Mouse (Mus musculus) midbrain, embryonic 14.5 days (tissue): ENCODE results near the gene AI467606. TPM values are rescaled to one million over a fixed set of nuclear protein-coding genes. Genes with fewer than 3 reads are reported as not detected.

Source experiments
- ATAC-seq: fragments of 200-750 bp; cut with Nextera tagmentation; 2 replicates; pipeline ENCODE4 v1.8.0; 2017; ENCODE audit warnings: moderate number of reproducible peaks, moderate library complexity; ENCODE audit not compliant: low FRiP score, low TSS enrichment
- DNase-seq: peaks from one replicate; pipeline ENCODE4 v3.0.0-alpha.2; 2015
- H3K27ac ChIP-seq: fragments of 300-500 bp; sonication (generic); replicated peaks from 2 replicates; pipeline ENCODE4 v1.5.1; 2014; ENCODE audit warnings: mild to moderate bottlenecking, low read depth, low read length, moderate library complexity
- H3K27me3 ChIP-seq: fragments of 300-500 bp; sonication (generic); 2 replicates; pipeline ENCODE4 v1.6.1; 2014; ENCODE audit warnings: low read length, control low read depth, mixed read lengths; ENCODE audit not compliant: control insufficient read depth, insufficient read depth
- H3K36me3 ChIP-seq: fragments of 300-500 bp; sonication (generic); 2 replicates; pipeline ENCODE4 v1.6.1; 2014; ENCODE audit warnings: low read length, control low read depth; ENCODE audit not compliant: control insufficient read depth, insufficient read depth
- H3K4me1 ChIP-seq: fragments of 300-500 bp; sonication (generic); 2 replicates; pipeline ENCODE4 v1.6.1; 2014; ENCODE audit warnings: mild to moderate bottlenecking, antibody characterized with exemption, low read length, control low read depth; ENCODE audit not compliant: control insufficient read depth, insufficient read depth
- H3K4me2 ChIP-seq: fragments of 300-500 bp; sonication (generic); 2 replicates; pipeline ENCODE4 v1.6.1; 2014; ENCODE audit warnings: mild to moderate bottlenecking, low read length, moderate library complexity
- H3K4me3 ChIP-seq: fragments of 300-500 bp; sonication (generic); replicated peaks from 2 replicates; pipeline ENCODE4 v1.5.1; 2014; ENCODE audit warnings: low read depth, low read length
- H3K9ac ChIP-seq: fragments of 300-500 bp; sonication (generic); replicated peaks from 2 replicates; pipeline ENCODE4 v1.6.1; 2014; ENCODE audit warnings: mild to moderate bottlenecking, low read length, moderate library complexity
- H3K9me3 ChIP-seq: fragments of 300-500 bp; sonication (generic); 2 replicates; pipeline ENCODE4 v1.6.1; 2016; ENCODE audit warnings: low read length, control low read depth, mixed read lengths; ENCODE audit not compliant: control insufficient read depth
- WGBS: fragments of 180-500 bp; shearing (Covaris S2); extraction: QIAGEN DNeasy Blood & Tissue Kit; methylation state at CpG from one replicate; pipeline ENCODE4 v1.1.7; 2014; 5-methylcytosine and 5-hydroxymethylcytosine counted together
- polyA plus RNA-seq: library from polyadenylated mRNA; unstranded; fragments of >200 nt; fragmentation: Nextera tagmentation; extraction: Ambion mirVana; gene quantifications from 2 replicates; pipeline ENCODE4 v1.2.1, GENCODE M21; 2014

Gene AI467606
- polyA plus RNA-seq, 1 experiment from 2014 or later: 2.2 TPM

DNA sequence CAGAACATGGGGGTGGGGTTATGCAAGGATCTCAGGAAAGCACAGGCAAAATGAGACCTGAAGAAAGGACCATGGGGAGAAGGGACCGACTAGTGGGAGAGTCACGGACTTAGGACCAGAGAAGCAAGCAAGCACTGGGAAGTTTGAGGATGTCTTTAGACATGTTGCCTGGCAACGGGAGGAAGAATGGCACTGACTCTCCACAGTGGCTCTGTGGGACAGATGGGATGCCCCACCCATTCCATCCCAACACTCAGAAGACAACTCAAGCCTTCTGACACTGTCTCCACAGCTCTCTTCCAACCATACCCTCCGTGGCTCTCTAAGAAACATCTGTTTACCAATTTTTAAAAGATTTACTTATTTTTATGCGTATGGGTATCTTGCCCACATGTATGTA lies 42.0 kb downstream of the AI467606 start:
- no peaks in the 10 kb centered on the region for H3K36me3 ChIP-seq
- no peaks in the 10 kb centered on the region for H3K4me1 ChIP-seq
- DNase-seq (no peak), ATAC-seq (no peak)
- H3K27me3 ChIP-seq: no peaks in the 10 kb centered on the region
- H3K9ac ChIP-seq: no peak overlapping the region
- 41% methylated on average over 5 of the region's 5 CpGs for WGBS
- H3K9me3 ChIP-seq: no peaks in the 10 kb centered on the region
- no peak overlapping the region for H3K4me3 ChIP-seq
- H3K27ac ChIP-seq: no peak overlapping the region
- H3K4me2 ChIP-seq: no peak overlapping the region

DNA sequence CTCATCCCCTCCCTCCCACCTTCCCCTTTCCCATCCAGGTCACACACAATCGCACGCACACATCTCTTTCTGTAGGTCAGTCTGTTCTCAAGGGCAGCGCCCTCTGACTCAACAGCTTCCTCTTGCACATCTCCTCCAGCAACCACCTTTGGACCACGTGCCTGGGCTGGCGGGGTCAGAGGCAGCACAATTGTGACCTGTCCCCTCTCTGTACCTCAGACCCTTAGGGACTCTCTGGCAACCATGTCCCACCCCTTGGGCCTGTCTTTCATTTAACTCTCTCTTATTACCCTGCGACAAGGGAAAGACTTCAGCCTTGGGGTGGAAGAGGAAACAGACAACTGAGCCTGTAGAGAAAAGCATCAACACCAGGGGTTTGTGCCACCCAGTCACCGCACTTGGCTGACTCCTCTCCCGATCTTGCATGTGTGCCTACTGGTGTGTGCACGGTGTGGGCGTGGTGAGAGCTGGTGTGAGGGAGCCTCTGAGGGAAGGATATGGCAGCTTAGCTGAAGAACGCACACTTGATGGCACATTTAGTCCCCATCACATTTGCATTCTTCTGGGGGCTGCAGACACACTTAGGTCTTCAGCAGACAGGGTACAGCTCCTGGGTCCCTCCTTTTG lies 43.8 kb downstream of the AI467606 start:
- Histone ChIP-seq H3K4me1 (no peaks in the 10 kb centered on the region), H3K9me3 (no peaks in the 10 kb centered on the region), H3K4me2 (no peak overlapping the region), H3K27ac (no peak overlapping the region), H3K4me3 (no peak overlapping the region), H3K27me3 (no peaks in the 10 kb centered on the region), H3K9ac (no peak overlapping the region), H3K36me3 (no peaks in the 10 kb centered on the region)
- WGBS: 78% methylated on average over 11 of the region's 11 CpGs
- DNase-seq (no peak), ATAC-seq (no peak)

DNA sequence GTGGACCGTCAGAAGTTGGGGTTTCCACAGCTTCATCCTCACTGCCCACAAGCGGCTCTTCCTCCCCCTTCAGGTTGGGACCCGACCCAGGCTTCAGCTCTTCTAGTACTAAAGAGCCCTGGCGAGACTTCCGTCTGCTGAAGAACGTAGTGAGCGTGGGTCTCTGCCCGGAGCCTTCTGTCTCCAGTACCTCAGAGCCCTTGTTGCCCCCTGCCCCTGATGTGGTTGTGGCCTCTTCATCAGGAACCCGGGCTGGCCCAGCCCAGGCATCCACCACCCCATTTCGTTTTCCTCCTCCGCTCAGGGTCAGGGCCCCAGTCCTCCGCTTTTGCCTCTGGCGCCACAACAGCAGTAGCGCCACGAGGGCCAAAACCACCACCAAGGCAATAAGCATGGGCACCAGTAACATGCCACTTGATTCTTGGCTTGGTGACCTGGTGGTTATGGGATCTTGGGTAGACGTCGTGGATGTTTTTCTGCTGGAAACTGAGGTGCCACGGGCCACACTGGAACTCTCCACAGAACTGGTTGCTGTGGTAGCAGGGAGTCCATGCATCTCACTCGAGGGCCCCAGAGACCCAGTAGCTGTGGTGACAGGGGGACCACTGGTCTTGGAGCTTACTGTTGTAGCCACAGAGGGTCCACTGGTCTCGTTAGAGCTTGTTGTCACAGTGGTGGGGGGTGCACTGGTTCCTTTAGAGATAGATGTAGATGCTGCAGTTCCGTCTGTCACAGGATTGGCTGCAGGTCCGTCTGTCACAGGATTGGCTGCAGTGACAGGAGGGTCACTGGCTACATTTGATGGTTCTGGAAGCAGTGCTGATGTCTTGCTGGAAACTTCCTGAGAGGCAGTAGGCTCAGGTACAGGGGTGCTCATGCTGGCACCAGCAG lies 45.3 kb downstream of the AI467606 start:
- H3K9me3 ChIP-seq: no peaks in the 10 kb centered on the region
- no peaks in the 10 kb centered on the region for H3K36me3 ChIP-seq
- DNase-seq (no peak), ATAC-seq (no peak)
- no peak overlapping the region for H3K9ac ChIP-seq
- H3K4me2 ChIP-seq: no peak overlapping the region
- H3K4me3 ChIP-seq: no peak overlapping the region
- H3K4me1 ChIP-seq: no peaks in the 10 kb centered on the region
- H3K27ac ChIP-seq: no peak overlapping the region
- WGBS: 91% methylated on average over 22 of the region's 22 CpGs
- H3K27me3 ChIP-seq: no peaks in the 10 kb centered on the region

DNA sequence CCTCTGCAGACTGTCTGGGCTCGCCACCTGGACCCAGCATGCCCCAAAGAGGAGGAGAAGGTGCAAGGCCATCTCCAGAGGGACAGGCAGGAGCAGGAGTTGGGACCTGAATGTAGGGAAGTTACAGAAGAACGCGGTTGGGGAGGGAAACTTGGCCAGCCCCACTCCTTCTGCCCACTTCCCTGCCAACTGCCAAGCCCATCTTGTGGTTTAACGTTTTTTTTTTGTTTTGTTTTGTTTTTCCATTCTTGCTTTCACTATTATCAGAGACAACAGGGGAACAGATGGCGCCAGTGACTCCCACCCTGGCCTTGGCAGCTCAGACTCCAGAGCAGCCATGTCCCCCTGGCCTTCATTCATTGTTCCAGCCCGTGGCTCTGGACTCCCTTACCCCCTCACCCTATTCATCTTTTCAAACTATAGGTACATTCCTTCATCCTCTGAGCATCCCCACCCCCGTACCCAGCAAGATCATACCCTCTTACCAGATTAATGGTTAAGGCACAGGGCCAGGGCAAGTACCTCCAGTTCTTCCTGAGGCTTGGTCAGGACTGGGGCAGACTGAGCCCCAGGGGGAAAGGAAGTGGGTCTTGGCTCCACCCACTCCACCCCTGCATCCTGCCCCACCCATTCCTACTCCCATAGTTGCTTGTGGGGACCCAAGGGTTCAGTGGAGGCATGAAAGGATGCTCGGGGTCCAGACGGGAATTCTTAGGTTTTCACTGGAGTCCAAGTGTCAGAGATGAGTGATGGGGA lies 46.3 kb downstream of the AI467606 start, which contains the start of gene Spn:
Gene Spn, minus strand, starts transcription at position 562 of the 756 bp plus-strand sequence.
- H3K4me2 ChIP-seq: no peak within 1 kb of the TSS
- ATAC-seq: no peak
- no peaks in the 10 kb centered on the region for H3K27me3 ChIP-seq
- no peak within 1 kb of the TSS for H3K9ac ChIP-seq
- H3K9me3 ChIP-seq: no peaks in the 10 kb centered on the region
- no peaks in the 10 kb centered on the region for H3K4me1 ChIP-seq
- no peak within 1 kb of the TSS for H3K4me3 ChIP-seq
- no peaks in the 10 kb centered on the region for H3K36me3 ChIP-seq
- no peak within 1 kb of the TSS for H3K27ac ChIP-seq
- DNase-seq: no peak
- WGBS: 75% methylated on average over 9 of the region's 9 CpGs

DNA sequence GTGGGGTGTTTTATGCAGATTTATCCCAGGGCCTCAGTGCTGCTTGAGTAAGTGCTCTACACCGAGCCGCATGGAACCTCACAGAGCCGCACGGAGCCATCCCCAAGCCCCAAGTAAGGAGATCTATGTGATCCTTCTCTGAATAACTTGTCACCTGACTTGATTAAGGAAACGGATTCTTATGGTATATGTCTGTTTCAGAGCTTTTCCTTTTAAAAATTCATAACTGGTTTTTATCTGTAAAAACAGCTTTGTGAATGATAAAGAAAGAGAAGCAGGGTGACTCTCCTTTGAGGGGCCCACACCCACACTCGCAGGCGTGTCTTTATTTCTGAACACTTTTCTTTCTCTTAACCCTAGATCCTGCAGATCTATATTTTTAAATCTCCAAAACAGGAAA lies 47.9 kb downstream of the AI467606 start:
- H3K9ac ChIP-seq: no peak overlapping the region
- H3K9me3 ChIP-seq: no peaks in the 10 kb centered on the region
- H3K4me1 ChIP-seq: no peaks in the 10 kb centered on the region
- no peak for DNase-seq
- 93% methylated on average over 7 of the region's 7 CpGs for WGBS
- H3K27ac ChIP-seq: no peak overlapping the region
- no peak for ATAC-seq
- no peak overlapping the region for H3K4me2 ChIP-seq
- no peak overlapping the region for H3K4me3 ChIP-seq
- no peaks in the 10 kb centered on the region for H3K36me3 ChIP-seq
- H3K27me3 ChIP-seq: no peaks in the 10 kb centered on the region

DNA sequence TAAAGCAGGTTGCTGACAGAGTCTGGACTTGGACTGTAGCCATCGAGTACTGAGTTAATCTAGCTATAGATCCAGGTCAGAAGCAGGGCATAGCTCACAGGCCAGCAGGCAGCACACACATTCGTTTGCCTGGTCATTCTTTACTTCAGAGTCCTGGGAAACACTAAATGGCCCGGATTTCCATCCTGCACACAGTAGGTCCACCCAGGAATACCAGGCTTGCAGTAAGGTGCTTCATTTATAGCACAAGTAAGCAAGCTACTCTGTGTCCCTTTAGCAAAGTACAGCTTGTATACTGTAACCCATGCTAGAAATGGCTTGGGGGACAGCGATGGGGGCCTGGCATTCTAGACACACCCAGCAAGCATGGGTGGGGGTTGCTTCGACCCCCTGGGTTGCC lies 48.4 kb downstream of the AI467606 start:
- 62% methylated on average over 5 of the region's 5 CpGs for WGBS
- Histone ChIP-seq H3K4me3 (no peak overlapping the region), H3K27me3 (no peaks in the 10 kb centered on the region), H3K4me1 (no peaks in the 10 kb centered on the region), H3K9me3 (no peaks in the 10 kb centered on the region), H3K27ac (no peak overlapping the region), H3K9ac (no peak overlapping the region), H3K4me2 (no peak overlapping the region), H3K36me3 (no peaks in the 10 kb centered on the region)
- no peak for DNase-seq
- no peak for ATAC-seq

DNA sequence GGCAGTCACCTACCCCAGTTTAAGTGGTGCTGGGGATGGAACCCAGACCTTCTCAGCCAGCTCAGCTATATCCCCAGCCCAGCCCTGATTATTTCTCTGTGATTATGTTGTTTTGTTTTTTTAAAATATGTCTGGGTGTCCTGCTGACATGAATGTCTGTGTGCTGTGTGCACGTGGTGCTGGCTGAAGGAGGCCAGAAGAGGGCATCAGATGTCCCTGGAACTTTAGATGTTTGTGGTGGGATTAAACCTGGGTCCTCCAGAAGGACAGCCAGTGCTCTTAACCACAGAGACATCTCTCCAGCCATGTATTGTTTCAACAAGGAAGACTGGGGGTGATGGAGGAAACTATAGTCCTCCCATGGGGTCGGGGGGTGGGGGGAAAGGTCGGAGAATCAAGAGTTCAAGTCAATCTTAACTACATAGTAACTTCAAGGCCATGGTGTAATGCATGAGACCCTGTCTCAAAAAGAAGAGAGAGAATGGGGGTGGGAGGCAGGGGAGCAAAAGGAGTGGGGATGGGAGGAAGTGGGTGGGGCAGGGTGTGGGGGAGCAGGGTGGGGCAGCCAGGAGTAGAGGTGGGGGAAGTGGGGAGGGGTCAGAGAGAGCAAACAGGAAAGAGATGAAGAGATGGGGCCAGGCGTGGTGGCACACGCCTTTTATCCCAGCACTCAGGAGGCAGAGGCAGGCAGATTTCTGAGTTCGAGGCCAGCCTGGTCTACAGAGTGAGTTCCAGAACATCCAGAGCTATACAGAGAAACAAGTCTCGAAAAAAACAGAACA lies 49.7 kb downstream of the AI467606 start:
- no peaks in the 10 kb centered on the region for H3K4me1 ChIP-seq
- 66% methylated on average over 7 of the region's 7 CpGs for WGBS
- ATAC-seq (no peak), DNase-seq (no peak)
- H3K27ac ChIP-seq: no peak overlapping the region
- H3K36me3 ChIP-seq: no peaks in the 10 kb centered on the region
- no peak overlapping the region for H3K4me3 ChIP-seq
- no peaks in the 10 kb centered on the region for H3K27me3 ChIP-seq
- H3K9me3 ChIP-seq: no peaks in the 10 kb centered on the region
- no peak overlapping the region for H3K9ac ChIP-seq
- no peak overlapping the region for H3K4me2 ChIP-seq

DNA sequence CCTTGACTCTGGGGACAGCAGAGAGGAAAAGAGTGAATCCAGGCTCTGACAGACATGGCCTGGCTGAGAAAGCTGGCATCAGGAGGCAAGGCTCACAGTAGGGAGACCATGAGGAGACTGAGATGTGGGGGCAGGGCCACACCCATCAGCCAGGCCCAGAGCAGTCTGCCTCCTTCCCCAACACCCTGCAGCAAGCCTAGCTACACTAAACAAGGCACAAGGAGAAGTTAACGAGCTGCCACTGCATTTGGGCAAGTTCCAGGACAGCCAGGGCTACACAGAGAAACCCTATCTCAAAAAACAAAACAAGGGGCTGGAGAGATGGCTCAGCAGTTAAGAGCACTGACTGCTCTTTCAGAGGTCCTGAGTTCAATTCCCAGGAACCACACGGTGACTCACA lies 51.1 kb downstream of the AI467606 start:
- no peaks in the 10 kb centered on the region for H3K9me3 ChIP-seq
- H3K27ac ChIP-seq: no peak overlapping the region
- no peak overlapping the region for H3K4me2 ChIP-seq
- no peak overlapping the region for H3K4me3 ChIP-seq
- H3K4me1 ChIP-seq: no peaks in the 10 kb centered on the region
- DNase-seq: no peak
- no peak overlapping the region for H3K9ac ChIP-seq
- 74% methylated on average over 2 of the region's 2 CpGs for WGBS
- ATAC-seq: no peak
- H3K27me3 ChIP-seq: no peaks in the 10 kb centered on the region
- H3K36me3 ChIP-seq: no peaks in the 10 kb centered on the region
